Mouse (Mus musculus) olfactory bulb, adult 2 months (tissue): Measurements from ENCODE around the gene Hsp90aa1. TPM values are rescaled to one million over a fixed set of nuclear protein-coding genes. Genes with fewer than 3 reads are reported as not detected.
"Not testable (repeated sequence)": the region's sequence is repeated elsewhere in the genome, so short reads cannot be mapped to it uniquely, and the experiment has no call there.

Source experiments
- H3K27ac ChIP-seq: fragments of 200-500 bp; 2 replicates; pipeline ENCODE4 v1.5.1; 2012; ENCODE audit warnings: low read depth, low read length; ENCODE audit not compliant: insufficient read depth
- H3K4me1 ChIP-seq: fragments of 200-500 bp; 2 replicates; pipeline ENCODE4 v1.6.1; 2012; ENCODE audit warnings: low read length; ENCODE audit not compliant: control insufficient read depth, insufficient read depth
- H3K4me3 ChIP-seq: fragments of 200-500 bp; 2 replicates; pipeline ENCODE4 v1.5.1; 2012; ENCODE audit warnings: mild to moderate bottlenecking, low read depth, low read length, moderate library complexity; ENCODE audit not compliant: insufficient read depth
- CTCF ChIP-seq: fragments of 200-500 bp; IDR thresholded peaks from 2 replicates; pipeline ENCODE4 v1.5.1; 2012; ENCODE audit warnings: low read depth, mild to moderate bottlenecking, low read length, moderate library complexity; ENCODE audit not compliant: insufficient read depth
- POLR2A ChIP-seq: fragments of 200-500 bp; IDR thresholded peaks from 2 replicates; pipeline ENCODE4 v1.6.1; 2012; ENCODE audit warnings: mild to moderate bottlenecking, low read depth, low read length, moderate library complexity; ENCODE audit not compliant: insufficient read depth
- WGBS: fragments of 180-500 bp; shearing (Covaris S2); methylation state at CpG from one replicate; pipeline ENCODE4 v1.1.7; 2018; 5-methylcytosine and 5-hydroxymethylcytosine counted together
- polyA plus RNA-seq: library from polyadenylated mRNA; stranded (reverse); fragments of >200 nt; gene quantifications from 2 replicates; pipeline ENCODE4 v1.2.4, GENCODE M21; 2012; ENCODE audit warnings: low replicate concordance; ENCODE audit not compliant: missing spikeins, insufficient read depth, insufficient read length

Gene Hsp90aa1
- polyA plus RNA-seq, 1 experiment: 553 TPM

- Histone ChIP-seq H3K4me3 (peak overlapping the region; percentile 95), H3K4me1 (no peaks in the 10 kb centered on the region; the same call in 1 of the 2 replicates), H3K27ac (peak overlapping the region; percentile 89)
- WGBS: under 1% methylated on average over 55 of the region's 55 CpGs
- TF ChIP-seq CTCF (no peak), POLR2A (no peak)
These were observed 6.8 kb downstream of the Hsp90aa1 start for GRCm38 (mm10) chr12:110695676-110696171.

DNA sequence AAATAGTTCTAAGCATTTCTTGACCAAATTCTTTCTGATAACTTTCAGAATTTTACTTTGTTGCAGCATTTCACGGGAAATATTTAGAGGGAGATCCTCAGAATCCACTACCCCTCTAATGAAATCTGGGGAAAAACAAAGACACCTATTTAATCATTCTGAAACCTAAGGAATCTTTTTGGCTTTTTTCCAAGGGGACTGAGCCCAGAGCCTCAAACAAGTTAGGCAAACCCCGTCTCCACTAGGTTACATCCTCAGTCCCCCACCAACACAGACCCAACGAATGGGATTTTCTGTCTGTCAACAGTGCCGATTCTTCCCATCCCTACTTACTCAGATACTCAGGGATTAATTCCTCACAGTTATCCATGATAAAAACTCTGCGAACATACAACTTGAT is 9.2 kb downstream of the Hsp90aa1 start:
- H3K27ac ChIP-seq, H3K4me3 ChIP-seq, H3K4me1 ChIP-seq: not testable (repeated sequence)
- 48% methylated on average over 5 of the region's 5 CpGs for WGBS

DNA sequence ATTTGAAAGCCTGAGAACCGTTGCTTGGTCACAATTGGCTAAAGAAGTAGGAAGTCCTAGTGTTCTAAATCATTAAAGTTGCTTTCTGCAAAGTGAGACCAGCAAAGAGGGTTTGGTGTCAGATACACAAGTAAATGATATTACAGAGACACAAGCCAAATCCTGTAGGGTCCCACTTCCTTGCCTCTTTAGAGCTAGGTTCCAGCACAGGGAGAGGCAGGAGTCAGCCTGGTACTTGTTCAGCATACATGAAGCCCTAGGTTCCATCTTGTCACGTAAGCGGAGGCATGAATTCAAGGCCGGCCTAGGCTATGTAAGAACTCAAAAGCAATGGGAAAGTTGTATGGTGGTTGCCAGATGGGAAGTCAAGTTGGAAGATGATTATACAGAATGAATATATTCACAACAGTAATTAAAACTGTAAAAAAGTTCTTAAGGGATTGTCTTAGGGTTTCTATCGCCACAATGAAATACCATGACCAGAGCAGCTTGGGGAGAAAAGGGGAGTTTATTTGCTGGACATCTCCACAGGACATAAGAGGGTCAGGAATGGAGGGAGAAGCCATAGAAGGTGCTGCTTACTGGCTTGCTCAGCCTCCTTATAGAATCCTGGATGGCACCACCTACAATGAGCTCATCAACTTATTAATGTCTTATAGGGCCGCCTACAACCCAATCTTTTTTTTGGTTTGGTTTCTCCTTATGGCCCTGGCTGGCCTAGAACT is 12.4 kb downstream of the Hsp90aa1 start:
- no peak overlapping the region for H3K4me3 ChIP-seq
- TF ChIP-seq CTCF: no peak
- no peak for TF ChIP-seq POLR2A
- WGBS: 89% methylated on average over 6 of the region's 6 CpGs
- no peak overlapping the region for H3K27ac ChIP-seq
- H3K4me1 ChIP-seq: peaks cover 10% of the 10 kb centered on the region

- not testable (repeated sequence) for H3K4me1 ChIP-seq, H3K4me3 ChIP-seq, H3K27ac ChIP-seq
- WGBS: 90% methylated on average over 3 of the region's 3 CpGs
These were observed 13.6 kb downstream of the Hsp90aa1 start for GRCm38 (mm10) chr12:110688921-110689320.

- TF ChIP-seq POLR2A (no peak), CTCF (no peak)
- 40% methylated on average over 12 of the region's 12 CpGs for WGBS
- H3K27ac ChIP-seq: peak overlapping the region; percentile 47
- H3K4me1 ChIP-seq: peaks cover 10% of the 10 kb centered on the region
- no peak overlapping the region for H3K4me3 ChIP-seq
These were observed 14.4 kb downstream of the Hsp90aa1 start for GRCm38 (mm10) chr12:110687894-110688734.

DNA sequence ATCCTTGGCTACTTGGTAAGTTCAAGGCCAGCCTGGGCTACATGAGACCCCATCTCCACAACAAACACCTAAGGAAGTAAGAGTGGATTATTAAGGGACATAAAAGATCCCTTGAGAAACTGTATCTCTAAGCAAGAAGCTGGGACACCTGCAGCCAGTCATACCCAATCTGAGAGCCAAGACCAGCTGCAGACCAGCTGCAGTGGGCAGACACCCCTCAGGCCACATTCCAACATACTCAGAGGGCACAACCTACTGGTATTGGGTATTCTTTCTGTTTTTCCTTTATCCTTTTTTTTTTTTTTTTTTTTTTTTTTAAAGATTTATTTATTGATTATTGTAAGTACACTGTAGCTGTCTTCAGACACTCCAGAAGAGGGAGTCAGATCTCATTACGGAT is 18.9 kb downstream of the Hsp90aa1 start:
- Histone ChIP-seq H3K27ac (no peak overlapping the region), H3K4me1 (peaks cover 11% of the 10 kb centered on the region), H3K4me3 (no peak overlapping the region)
- no peak for TF ChIP-seq POLR2A
- TF ChIP-seq CTCF: no peak
- no CpG with 5 or more reads among the region's 1 CpGs for WGBS

DNA sequence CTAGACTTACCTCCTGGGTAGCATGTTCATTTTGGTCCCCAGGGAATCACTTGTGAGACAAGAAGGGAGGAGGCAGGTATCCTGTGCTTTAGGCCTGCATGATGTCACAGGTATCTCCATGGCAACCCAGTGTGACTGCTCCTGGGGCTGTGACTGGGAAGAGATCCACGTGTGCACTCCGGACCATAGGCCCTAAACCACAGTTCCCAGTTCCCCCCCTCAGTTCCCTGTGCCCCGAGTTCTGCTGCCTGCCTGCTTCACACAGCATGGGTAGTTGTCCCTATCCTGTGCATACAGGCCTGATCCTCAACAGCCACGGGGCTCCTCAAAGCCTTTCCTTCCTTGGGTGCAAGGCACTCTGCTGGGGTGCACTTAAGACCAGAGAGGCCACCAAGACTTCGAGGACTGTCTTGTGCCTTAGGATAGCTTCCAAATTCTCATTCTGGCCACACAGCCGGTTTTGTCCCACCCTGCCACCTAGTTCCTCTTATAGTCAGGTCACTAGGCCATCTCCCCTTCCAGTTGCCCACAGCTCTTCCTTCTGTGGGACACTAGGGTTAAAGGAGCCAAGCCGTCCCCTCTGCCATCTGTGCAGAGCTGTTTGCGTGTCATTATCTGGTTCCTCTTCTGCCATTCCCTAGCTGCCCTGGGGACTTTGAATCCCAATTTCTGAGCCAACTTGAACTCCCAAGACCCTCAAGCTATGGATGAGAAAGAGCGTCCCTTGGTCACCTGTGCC is 19.8 kb downstream of the Hsp90aa1 start, which contains the start of gene 1700001K19Rik:
Gene 1700001K19Rik, minus strand, starts transcription at position 59 of the 739 bp plus-strand sequence.
- TF ChIP-seq CTCF: no peak
- no peak for TF ChIP-seq POLR2A
- no peak within 1 kb of the TSS for H3K4me3 ChIP-seq
- no peak within 1 kb of the TSS for H3K27ac ChIP-seq
- WGBS: 80% methylated on average over 9 of the region's 9 CpGs
- peaks cover 4% of the 10 kb centered on the region for H3K4me1 ChIP-seq

GRCm38 (mm10) chr12:110681878-110682277 is 20.6 kb downstream of the Hsp90aa1 start:
- 54% methylated on average over 3 of the region's 3 CpGs for WGBS
- H3K4me1 ChIP-seq: peaks cover 4% of the 10 kb centered on the region
- no peak overlapping the region for H3K4me3 ChIP-seq

GRCm38 (mm10) chr12:110681191-110681590 is 21.3 kb downstream of the Hsp90aa1 start:
- no peak for TF ChIP-seq CTCF
- TF ChIP-seq POLR2A: no peak
- Histone ChIP-seq H3K4me3 (no peak overlapping the region), H3K27ac (no peak overlapping the region), H3K4me1 (peaks cover 4% of the 10 kb centered on the region)
- 45% methylated on average over 7 of the region's 7 CpGs for WGBS

More at GRCm38 (mm10) chr12:110681878-110682277, 20.6 kb downstream of the Hsp90aa1 start:
- H3K27ac ChIP-seq: no peak overlapping the region
- no peak for TF ChIP-seq CTCF
- no peak for TF ChIP-seq POLR2A
